Mouse (Mus musculus) midbrain, embryonic 16.5 days (tissue): ENCODE data around the gene Commd4. TPM values are rescaled to one million over a fixed set of nuclear protein-coding genes. Genes with fewer than 3 reads are reported as not detected.

Experiments used
- ATAC-seq: fragments of 200-750 bp; cut with Nextera tagmentation; 2 replicates; pipeline ENCODE4 v1.8.0; 2017; ENCODE audit warnings: moderate TSS enrichment
- H3K27ac ChIP-seq: fragments of 300-500 bp; sonication (generic); 2 replicates; pipeline ENCODE4 v1.5.1; 2014; ENCODE audit warnings: mild to moderate bottlenecking, low read length, mixed read lengths
- H3K27me3 ChIP-seq: fragments of 300-500 bp; sonication (generic); 2 replicates; pipeline ENCODE4 v1.6.1; 2014; ENCODE audit warnings: low read depth, low read length, mixed read lengths; ENCODE audit not compliant: control insufficient read depth, insufficient read depth
- H3K36me3 ChIP-seq: fragments of 300-500 bp; sonication (generic); 2 replicates; pipeline ENCODE4 v1.6.1; 2014; ENCODE audit warnings: mild to moderate bottlenecking, low read length, moderate library complexity, mixed read lengths; ENCODE audit not compliant: control insufficient read depth, insufficient read depth
- H3K4me1 ChIP-seq: fragments of 300-500 bp; sonication (generic); 2 replicates; pipeline ENCODE4 v1.6.1; 2014; ENCODE audit warnings: mild to moderate bottlenecking, low read length, mixed read lengths; ENCODE audit not compliant: control insufficient read depth, insufficient read depth
- H3K4me2 ChIP-seq: fragments of 300-500 bp; sonication (generic); 2 replicates; pipeline ENCODE4 v1.6.1; 2014; ENCODE audit warnings: mild to moderate bottlenecking, low read length, mixed read lengths
- H3K4me3 ChIP-seq: fragments of 300-500 bp; sonication (generic); 2 replicates; pipeline ENCODE4 v1.5.1; 2014; ENCODE audit warnings: low read depth, mild to moderate bottlenecking, low read length, moderate library complexity, mixed read lengths
- H3K9ac ChIP-seq: fragments of 300-500 bp; sonication (generic); 2 replicates; pipeline ENCODE4 v1.6.1; 2014; ENCODE audit warnings: low read depth, low read length, mixed read lengths
- H3K9me3 ChIP-seq: fragments of 300-500 bp; sonication (generic); replicated peaks from 2 replicates; pipeline ENCODE4 v1.6.1; 2014; ENCODE audit warnings: mild to moderate bottlenecking, low read length, mixed read lengths; ENCODE audit not compliant: control insufficient read depth, poor library complexity, severe bottlenecking
- WGBS: fragments of 180-500 bp; shearing (Covaris S2); extraction: QIAGEN DNeasy Blood & Tissue Kit; methylation state at CpG from one replicate; pipeline ENCODE4 v1.1.7; 2014; 5-methylcytosine and 5-hydroxymethylcytosine counted together
- polyA plus RNA-seq: library from polyadenylated mRNA; unstranded; fragments of >200 nt; fragmentation: Nextera tagmentation; extraction: Ambion mirVana; gene quantifications from 2 replicates; pipeline ENCODE4 v1.2.1, GENCODE M21; 2015

The Commd4 gene
- polyA plus RNA-seq, 1 experiment from 2014 or later = 202 TPM

- no peaks in the 10 kb centered on the region for H3K9me3 ChIP-seq
- H3K4me2 ChIP-seq = no peak overlapping the region
- H3K27me3 ChIP-seq = no peaks in the 10 kb centered on the region
- no peak for ATAC-seq
- no peak overlapping the region for H3K4me3 ChIP-seq
- WGBS = 14% methylated on average over 3 of the region's 3 CpGs
- no peaks in the 10 kb centered on the region for H3K36me3 ChIP-seq
- H3K4me1 ChIP-seq = peaks cover 6% of the 10 kb centered on the region
- no peak overlapping the region for H3K27ac ChIP-seq
- no peak overlapping the region for H3K9ac ChIP-seq
Measured at GRCm38 (mm10) chr9:57162496-57162895, 4.4 kb upstream of the Commd4 start.

- Histone ChIP-seq H3K27ac (peak overlapping the region; percentile 75), H3K36me3 (peaks cover 10% of the 10 kb centered on the region; the same call in 1 of the 2 replicates), H3K9ac (peak overlapping the region; percentile 63), H3K4me1 (peaks cover 17% of the 10 kb centered on the region), H3K4me2 (peak overlapping the region; percentile 96), H3K9me3 (no peaks in the 10 kb centered on the region), H3K4me3 (peak overlapping the region; percentile 84), H3K27me3 (no peaks in the 10 kb centered on the region)
- WGBS = 41% methylated on average over 11 of the region's 11 CpGs
- peak; percentile 29; the same call in 1 of the 2 replicates for ATAC-seq
Measured at GRCm38 (mm10) chr9:57158506-57158905, 375 bp upstream of the Commd4 start.

- ATAC-seq = 0 out of 2 replicates have a peak, but pooled peaks have one; percentile 11
- H3K9me3 ChIP-seq = no peaks in the 10 kb centered on the region
- peak overlapping the region; percentile 84 for H3K27ac ChIP-seq
- peak overlapping the region; percentile 84 for H3K4me3 ChIP-seq
- H3K36me3 ChIP-seq = peaks cover 10% of the 10 kb centered on the region; the same call in 1 of the 2 replicates
- H3K27me3 ChIP-seq = no peaks in the 10 kb centered on the region
- WGBS = 28% methylated on average over 13 of the region's 13 CpGs
- peaks cover 17% of the 10 kb centered on the region for H3K4me1 ChIP-seq
- H3K9ac ChIP-seq = peak overlapping the region; percentile 90
- H3K4me2 ChIP-seq = peak overlapping the region; percentile 96
Measured at GRCm38 (mm10) chr9:57157499-57157898, 632 bp downstream of the Commd4 start.

DNA sequence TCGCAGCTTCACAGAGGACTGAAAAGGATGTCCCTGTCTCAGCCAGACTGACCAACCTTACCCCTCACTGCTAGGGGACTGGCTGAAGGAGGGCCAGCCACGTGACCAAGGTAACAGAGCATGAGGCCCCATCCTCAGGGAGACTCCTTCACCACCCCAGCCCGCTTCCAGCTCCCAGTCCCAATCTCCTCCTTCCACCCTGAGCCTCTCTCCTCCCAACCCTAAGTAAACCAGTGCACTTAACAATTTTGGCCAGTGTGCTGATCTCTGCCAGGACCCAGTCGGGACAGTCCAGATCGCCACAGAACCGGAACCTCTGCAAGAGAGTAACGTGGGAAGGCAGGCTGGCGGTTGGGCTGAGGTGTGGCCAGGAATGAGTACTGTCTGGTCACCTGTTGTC, 1.3 kb downstream of the Commd4 start:
- Histone ChIP-seq H3K27ac (no peak overlapping the region), H3K9me3 (no peaks in the 10 kb centered on the region), H3K4me3 (no peak overlapping the region), H3K27me3 (no peaks in the 10 kb centered on the region), H3K36me3 (peaks cover 10% of the 10 kb centered on the region; the same call in 1 of the 2 replicates), H3K4me1 (peaks cover 17% of the 10 kb centered on the region), H3K9ac (no peak overlapping the region), H3K4me2 (peak overlapping the region; percentile 96)
- no peak for ATAC-seq
- WGBS = 86% methylated on average over 8 of the region's 8 CpGs

GRCm38 (mm10) chr9:57156383-57156782, 1.7 kb downstream of the Commd4 start:
- Histone ChIP-seq H3K9me3 (no peaks in the 10 kb centered on the region), H3K36me3 (peaks cover 10% of the 10 kb centered on the region; the same call in 1 of the 2 replicates), H3K27ac (no peak overlapping the region), H3K27me3 (no peaks in the 10 kb centered on the region), H3K4me1 (peaks cover 17% of the 10 kb centered on the region), H3K4me3 (no peak overlapping the region), H3K9ac (no peak overlapping the region), H3K4me2 (no peak overlapping the region)
- 91% methylated on average over 7 of the region's 7 CpGs for WGBS
- no peak for ATAC-seq

DNA sequence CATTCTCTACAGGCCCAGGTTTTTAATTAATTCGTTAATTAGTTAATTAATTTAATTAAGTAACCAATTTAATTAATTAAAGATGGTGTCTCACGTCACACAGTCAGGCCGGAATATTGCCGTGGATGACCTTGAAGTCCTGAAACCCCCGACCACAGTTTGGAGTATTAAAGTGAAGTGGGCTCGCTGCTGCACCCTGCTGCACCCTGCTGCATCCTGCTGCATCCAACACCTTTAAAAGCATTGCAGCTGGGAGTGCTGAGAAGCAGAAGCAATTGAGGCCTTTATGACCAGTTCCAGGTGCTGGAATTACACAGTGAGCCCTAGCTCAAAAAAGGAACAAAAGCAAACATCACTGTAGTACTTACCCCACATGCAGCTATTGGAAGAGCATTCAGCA, 5.8 kb downstream of the Commd4 start:
- Histone ChIP-seq H3K27ac (no peak overlapping the region), H3K9me3 (no peaks in the 10 kb centered on the region), H3K9ac (no peak overlapping the region), H3K27me3 (no peaks in the 10 kb centered on the region), H3K4me2 (no peak overlapping the region), H3K36me3 (peaks cover 10% of the 10 kb centered on the region; the same call in 1 of the 2 replicates), H3K4me3 (no peak overlapping the region), H3K4me1 (peaks cover 19% of the 10 kb centered on the region)
- ATAC-seq = no peak
- WGBS = 42% methylated on average over 6 of the region's 6 CpGs

GRCm38 (mm10) chr9:57150192-57150591, 7.9 kb downstream of the Commd4 start:
- no peak for ATAC-seq

DNA sequence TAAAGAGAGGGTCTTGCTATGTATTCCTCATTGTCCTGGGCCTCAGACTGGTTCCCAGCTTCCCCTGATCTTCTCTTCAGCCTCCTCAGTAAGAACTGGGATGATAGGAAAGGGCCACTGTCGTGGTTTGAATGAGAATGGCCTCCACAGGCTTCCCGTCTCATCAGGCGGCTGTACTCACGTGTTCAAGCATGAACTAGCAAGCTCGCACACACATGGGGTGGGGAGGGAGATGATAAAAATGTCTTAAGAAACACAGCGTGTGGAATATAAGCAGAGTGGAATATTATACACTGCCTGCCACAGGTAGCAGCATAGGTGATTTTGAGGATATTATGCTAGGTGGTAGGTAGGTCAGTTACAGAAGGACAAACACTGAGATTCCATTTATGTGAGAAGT, 9.1 kb downstream of the Commd4 start:
- WGBS = 78% methylated on average over 6 of the region's 6 CpGs
- H3K9ac ChIP-seq = peak overlapping the region; percentile 70; the same call in 1 of the 2 replicates

More at GRCm38 (mm10) chr9:57150192-57150591, 7.9 kb downstream of the Commd4 start:
- Histone ChIP-seq H3K4me2 (no peak overlapping the region), H3K4me1 (peaks cover 16% of the 10 kb centered on the region), H3K9me3 (no peaks in the 10 kb centered on the region), H3K36me3 (0 out of 2 replicates have a peak, but pooled peaks cover 4% of the 10 kb centered on the region), H3K27me3 (no peaks in the 10 kb centered on the region), H3K4me3 (no peak overlapping the region), H3K27ac (no peak overlapping the region), H3K9ac (no peak overlapping the region)
- WGBS = 86% methylated on average over 5 of the region's 5 CpGs

GRCm38 (mm10) chr9:57148144-57148878, 9.8 kb downstream of the Commd4 start, which contains the start of gene Neil1:
Gene Neil1 (minus strand): TSS chr9:57148305.
- Histone ChIP-seq H3K4me1 (peaks cover 16% of the 10 kb centered on the region), H3K4me2 (peak within 1 kb of the TSS; percentile 94), H3K27ac (peak within 1 kb of the TSS; percentile 90), H3K27me3 (no peaks in the 10 kb centered on the region), H3K9ac (peak within 1 kb of the TSS; percentile 81), H3K9me3 (no peaks in the 10 kb centered on the region), H3K4me3 (peak within 1 kb of the TSS; percentile 56), H3K36me3 (0 out of 2 replicates have a peak, but pooled peaks cover 2% of the 10 kb centered on the region)
- ATAC-seq = peak; percentile 94
- 1% methylated on average over 27 of the region's 27 CpGs for WGBS

More for the DNA sequence above, 9.1 kb downstream of the Commd4 start:
- Histone ChIP-seq H3K4me1 (peaks cover 16% of the 10 kb centered on the region), H3K9me3 (no peaks in the 10 kb centered on the region), H3K4me2 (peak overlapping the region; percentile 94), H3K27me3 (no peaks in the 10 kb centered on the region), H3K27ac (peak overlapping the region; percentile 90), H3K4me3 (peak overlapping the region; percentile 56), H3K36me3 (0 out of 2 replicates have a peak, but pooled peaks cover 2% of the 10 kb centered on the region)
- no peak for ATAC-seq
